Mouse (Mus musculus) hindlimb bud, embryonic 11.5 days (tissue): Measurements from ENCODE around the gene Upf2.
"Not testable (repeated sequence)": the region's sequence is repeated elsewhere in the genome, so short reads cannot be mapped to it uniquely, and the experiment has no call there.

Experiments
- DNase-seq: peaks from one replicate; pipeline ENCODE4 v3.0.0-alpha.2; 2012; ENCODE audit warnings: low read depth, low spot score; ENCODE audit errors: extremely low spot score

The Upf2 gene

GRCm38 (mm10) chr2:6067341-6067740 lies 116.1 kb downstream of the Upf2 start:
- DNase-seq = no peak

- DNase-seq = no peak
These were observed 119.7 kb downstream of the Upf2 start for GRCm38 (mm10) chr2:6070925-6071324.

GRCm38 (mm10) chr2:6071598-6072440 lies 120.5 kb downstream of the Upf2 start:
- DNase-seq = no peak

- no peak for DNase-seq
These were observed 121.5 kb downstream of the Upf2 start for GRCm38 (mm10) chr2:6072685-6073260.

- DNase-seq = peak; percentile 39
These were observed 123.7 kb downstream of the Upf2 start for GRCm38 (mm10) chr2:6074891-6075529.

- DNase-seq = no peak
These were observed 124.2 kb downstream of the Upf2 start for GRCm38 (mm10) chr2:6075530-6075896.

GRCm38 (mm10) chr2:6080037-6080436 lies 128.8 kb downstream of the Upf2 start:
- DNase-seq = no peak

- DNase-seq = no peak
These were observed 129.8 kb downstream of the Upf2 start for GRCm38 (mm10) chr2:6081108-6081507.

GRCm38 (mm10) chr2:6082615-6083014 lies 131.3 kb downstream of the Upf2 start:
- no peak for DNase-seq

- DNase-seq = no peak
These were observed 132.4 kb downstream of the Upf2 start for GRCm38 (mm10) chr2:6083696-6084095.

GRCm38 (mm10) chr2:6085622-6086530 lies 134.6 kb downstream of the Upf2 start:
- no peak for DNase-seq

GRCm38 (mm10) chr2:6087151-6087550 lies 135.9 kb downstream of the Upf2 start:
- no peak for DNase-seq

GRCm38 (mm10) chr2:6089941-6090340 lies 138.7 kb downstream of the Upf2 start:
- DNase-seq = not testable (repeated sequence)

- no peak for DNase-seq
These were observed 145.9 kb downstream of the Upf2 start for GRCm38 (mm10) chr2:6097113-6097716.

- no peak for DNase-seq
These were observed 147.7 kb downstream of the Upf2 start for GRCm38 (mm10) chr2:6098924-6099323.

- DNase-seq = no peak
These were observed 148.2 kb downstream of the Upf2 start for GRCm38 (mm10) chr2:6099443-6099842.

- no peak for DNase-seq
These were observed 148.9 kb downstream of the Upf2 start for GRCm38 (mm10) chr2:6100027-6100749.

GRCm38 (mm10) chr2:6100755-6101154 lies 149.5 kb downstream of the Upf2 start:
- DNase-seq = no peak

GRCm38 (mm10) chr2:6105437-6105836 lies 154.2 kb downstream of the Upf2 start:
- DNase-seq = no peak
